Mouse (Mus musculus) liver, embryonic 15.5 days (tissue): ENCODE results near the gene Gm5105. TPM values are rescaled to one million over a fixed set of nuclear protein-coding genes. Genes with fewer than 3 reads are reported as not detected.
A peak's percentile ranks its signal among the peaks of the same experiment; 100 is the strongest.

Source experiments
- ATAC-seq: fragments of 200-750 bp; cut with Nextera tagmentation; 2 replicates; pipeline ENCODE4 v1.8.0; 2017; ENCODE audit warnings: moderate number of reproducible peaks, mild to moderate bottlenecking, moderate library complexity; ENCODE audit not compliant: insufficient read depth
- H3K27ac ChIP-seq: fragments of 300-500 bp; sonication (generic); replicated peaks from 2 replicates; pipeline ENCODE4 v1.5.1; 2015; ENCODE audit warnings: mild to moderate bottlenecking, inconsistent platforms
- H3K27me3 ChIP-seq: fragments of 300-500 bp; sonication (generic); 2 replicates; pipeline ENCODE4 v1.6.1; 2015; ENCODE audit warnings: mild to moderate bottlenecking, inconsistent platforms
- H3K36me3 ChIP-seq: fragments of 300-500 bp; sonication (generic); replicated peaks from 2 replicates; pipeline ENCODE4 v1.6.1; 2015; ENCODE audit warnings: moderate library complexity, mild to moderate bottlenecking, inconsistent platforms
- H3K4me1 ChIP-seq: fragments of 300-500 bp; sonication (generic); replicated peaks from 2 replicates; pipeline ENCODE4 v1.6.1; 2015; ENCODE audit warnings: inconsistent platforms
- H3K4me2 ChIP-seq: fragments of 300-500 bp; sonication (generic); 2 replicates; pipeline ENCODE4 v1.6.1; 2015; ENCODE audit warnings: moderate library complexity, mild to moderate bottlenecking, inconsistent platforms
- H3K4me3 ChIP-seq: fragments of 300-500 bp; sonication (generic); replicated peaks from 2 replicates; pipeline ENCODE4 v1.5.1; 2015; ENCODE audit warnings: mild to moderate bottlenecking, inconsistent platforms
- H3K9ac ChIP-seq: fragments of 300-500 bp; sonication (generic); 2 replicates; pipeline ENCODE4 v1.6.1; 2015; ENCODE audit warnings: moderate library complexity, mild to moderate bottlenecking, inconsistent platforms
- H3K9me3 ChIP-seq: fragments of 300-500 bp; sonication (generic); replicated peaks from 2 replicates; pipeline ENCODE4 v1.6.1; 2016; ENCODE audit warnings: inconsistent platforms
- WGBS: fragments of 180-500 bp; shearing (Covaris S2); methylation state at CpG from one replicate; pipeline ENCODE4 v1.1.7; 2015; ENCODE audit warnings: mixed read lengths; ENCODE audit not compliant: insufficient replicate concordance; 5-methylcytosine and 5-hydroxymethylcytosine counted together
- polyA plus RNA-seq: library from polyadenylated mRNA; unstranded; fragments of >200 nt; fragmentation: Nextera tagmentation; extraction: Ambion mirVana; gene quantifications from 2 replicates; pipeline ENCODE4 v1.2.1, GENCODE M21; 2015

Gm5105 gene
- polyA plus RNA-seq, result 0.09 TPM in 1 of 2 replicates, not detected in the other

DNA sequence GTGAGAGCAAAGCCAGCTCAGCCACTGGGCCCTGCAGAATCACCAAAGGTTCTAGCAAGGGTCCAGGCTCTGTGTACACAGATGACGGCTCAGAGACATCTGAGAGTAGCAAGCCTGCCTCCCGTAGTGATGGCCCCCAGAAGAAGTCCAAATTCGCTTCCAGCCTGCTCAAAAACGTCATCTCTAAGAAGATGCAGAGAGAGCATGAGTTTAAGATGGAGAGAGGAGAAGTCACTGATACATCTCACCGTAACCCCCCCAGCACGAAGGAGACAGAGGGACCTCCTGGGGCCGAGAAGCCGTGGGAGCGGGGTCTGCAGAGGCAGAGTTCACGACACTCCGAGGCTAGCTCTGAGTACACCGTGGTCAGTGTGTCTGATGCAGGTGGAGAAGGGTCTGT lies at the start of gene Gm5105:
Gm5105 (minus strand) TSS at position 101 of the 400 bp plus-strand sequence.
- Histone ChIP-seq H3K4me3 (no peak within 1 kb of the TSS), H3K9me3 (no peaks in the 10 kb centered on the region), H3K27ac (no peak within 1 kb of the TSS), H3K27me3 (no peaks in the 10 kb centered on the region), H3K36me3 (no peaks in the 10 kb centered on the region), H3K4me1 (no peaks in the 10 kb centered on the region), H3K9ac (no peak within 1 kb of the TSS), H3K4me2 (no peak within 1 kb of the TSS)
- 79% methylated on average over 12 of the region's 12 CpGs for WGBS
- ATAC-seq, result no peak

DNA sequence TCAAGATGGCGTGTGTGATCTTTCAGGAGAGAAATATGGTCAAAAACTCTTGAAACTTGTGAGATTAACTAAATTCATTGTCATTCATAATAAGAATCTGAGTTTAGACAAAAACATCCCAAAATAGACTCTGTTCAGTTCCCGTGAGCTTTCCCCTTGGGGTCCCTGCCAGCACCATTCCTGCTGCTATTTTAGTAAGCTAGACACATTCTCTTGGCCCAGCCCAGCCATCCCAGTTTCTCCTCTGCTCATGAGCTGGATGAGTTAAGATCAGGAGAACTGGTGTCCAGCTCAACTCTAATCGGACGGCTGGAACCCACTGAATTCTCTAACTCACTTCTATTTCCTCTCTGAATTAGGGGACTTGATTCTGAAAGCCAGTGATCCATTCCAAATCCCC lies 49.7 kb upstream of the Gm5105 start:
- Histone ChIP-seq H3K9me3 (no peaks in the 10 kb centered on the region), H3K9ac (no peak overlapping the region), H3K4me2 (no peak overlapping the region), H3K27me3 (no peaks in the 10 kb centered on the region), H3K36me3 (0 out of 2 replicates have a peak, but pooled peaks cover 11% of the 10 kb centered on the region), H3K4me1 (no peaks in the 10 kb centered on the region), H3K4me3 (no peak overlapping the region), H3K27ac (no peak overlapping the region)
- ATAC-seq, result no peak
- 73% methylated on average over 4 of the region's 4 CpGs for WGBS

DNA sequence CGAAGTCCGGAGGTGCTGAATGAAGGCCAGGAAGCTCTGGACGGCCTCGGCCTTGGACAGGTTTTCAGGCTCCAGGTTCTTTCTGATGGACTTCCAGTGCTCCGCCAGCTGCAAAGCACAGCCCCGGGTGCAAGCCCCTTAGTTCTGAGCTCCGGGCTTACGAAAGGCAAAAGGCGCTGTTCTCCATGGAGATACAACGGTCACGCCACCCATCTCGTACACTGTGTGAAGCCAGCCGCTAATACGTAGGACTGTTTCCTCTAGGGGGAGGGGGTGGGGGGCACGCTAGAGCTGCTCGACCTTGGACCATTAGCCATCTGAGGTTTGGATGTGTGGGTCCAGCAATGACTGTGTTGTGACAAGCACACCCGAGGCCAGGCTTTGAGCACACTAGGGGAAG lies 46.9 kb upstream of the Gm5105 start:
- ATAC-seq, result no peak

DNA sequence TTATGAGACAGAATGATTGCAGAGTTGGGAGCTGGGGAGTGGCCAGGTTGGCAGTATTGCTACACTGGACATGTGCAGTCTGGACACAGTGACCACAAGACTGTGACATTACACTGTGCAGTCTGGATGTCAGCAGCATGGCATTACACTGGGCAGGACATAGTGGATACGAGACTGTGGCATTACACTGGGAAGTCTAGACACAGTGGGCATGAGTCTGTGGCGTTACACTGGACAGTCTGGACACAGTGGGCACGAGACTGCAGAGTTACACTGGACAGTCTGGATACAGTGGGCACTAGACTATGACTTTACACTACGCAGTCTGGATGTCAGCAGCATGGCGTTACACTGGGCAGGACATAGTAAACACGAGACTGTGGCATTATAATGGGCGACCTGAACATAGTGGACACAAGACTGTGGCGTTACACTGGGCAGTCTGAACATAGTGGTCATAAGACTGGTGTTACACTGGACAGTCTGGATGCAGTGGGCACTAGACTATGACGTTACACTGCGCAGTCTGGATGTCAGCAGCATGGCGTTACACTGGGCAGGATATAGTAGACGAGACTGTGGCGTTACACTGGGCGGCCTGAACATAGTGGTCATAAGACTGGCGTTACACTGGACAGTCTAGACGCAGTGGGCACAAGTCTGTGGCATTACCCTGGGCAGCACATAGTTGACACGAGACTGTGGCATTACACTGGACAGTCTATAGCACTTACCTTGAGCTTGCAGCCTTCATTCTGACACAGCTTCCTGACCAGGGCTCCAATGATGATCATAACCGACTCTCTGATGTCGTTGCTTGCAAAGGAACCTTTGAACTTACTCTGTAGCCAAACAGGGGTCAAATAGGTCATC lies 44.0 kb upstream of the Gm5105 start:
- Histone ChIP-seq H3K27me3 (no peaks in the 10 kb centered on the region), H3K4me2 (no peak overlapping the region), H3K9ac (no peak overlapping the region), H3K36me3 (0 out of 2 replicates have a peak, but pooled peaks cover 11% of the 10 kb centered on the region), H3K4me3 (no peak overlapping the region), H3K4me1 (no peaks in the 10 kb centered on the region), H3K9me3 (no peaks in the 10 kb centered on the region), H3K27ac (no peak overlapping the region)
- WGBS, result 69% methylated on average over 19 of the region's 19 CpGs
- ATAC-seq, result peak; percentile 44

More for the DNA sequence above, 46.9 kb upstream of the Gm5105 start:
- no peaks in the 10 kb centered on the region for H3K4me1 ChIP-seq
- H3K4me3 ChIP-seq, result no peak overlapping the region
- H3K4me2 ChIP-seq, result no peak overlapping the region
- no peak overlapping the region for H3K27ac ChIP-seq
- 78% methylated on average over 17 of the region's 17 CpGs for WGBS
- no peaks in the 10 kb centered on the region for H3K27me3 ChIP-seq
- 0 out of 2 replicates have a peak, but pooled peaks cover 11% of the 10 kb centered on the region for H3K36me3 ChIP-seq
- no peak overlapping the region for H3K9ac ChIP-seq
- H3K9me3 ChIP-seq, result no peaks in the 10 kb centered on the region

DNA sequence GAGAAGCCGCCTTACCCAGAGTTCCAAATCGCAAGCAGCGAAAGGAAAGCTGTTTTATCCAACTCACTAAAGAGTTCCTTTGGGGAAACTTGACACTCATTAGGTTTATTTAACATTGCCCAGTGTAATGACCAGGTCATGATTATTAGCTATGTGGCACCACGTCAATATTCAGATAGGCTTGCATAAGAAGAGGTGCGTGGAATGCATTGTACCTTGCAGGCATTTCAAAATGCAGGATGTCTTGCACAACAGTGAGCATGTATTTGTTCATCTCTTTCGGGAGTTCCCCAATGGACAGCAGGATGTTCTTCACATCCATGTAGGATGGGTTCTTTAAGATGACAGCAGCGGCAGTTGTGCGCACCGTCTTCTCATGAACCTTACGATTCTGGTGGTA lies 39.7 kb upstream of the Gm5105 start:
- no peaks in the 10 kb centered on the region for H3K36me3 ChIP-seq
- no peaks in the 10 kb centered on the region for H3K4me1 ChIP-seq
- no peaks in the 10 kb centered on the region for H3K27me3 ChIP-seq
- WGBS, result 77% methylated on average over 10 of the region's 10 CpGs
- H3K27ac ChIP-seq, result no peak overlapping the region
- ATAC-seq, result no peak
- no peaks in the 10 kb centered on the region for H3K9me3 ChIP-seq
- no peak overlapping the region for H3K9ac ChIP-seq
- H3K4me3 ChIP-seq, result no peak overlapping the region
- H3K4me2 ChIP-seq, result no peak overlapping the region

DNA sequence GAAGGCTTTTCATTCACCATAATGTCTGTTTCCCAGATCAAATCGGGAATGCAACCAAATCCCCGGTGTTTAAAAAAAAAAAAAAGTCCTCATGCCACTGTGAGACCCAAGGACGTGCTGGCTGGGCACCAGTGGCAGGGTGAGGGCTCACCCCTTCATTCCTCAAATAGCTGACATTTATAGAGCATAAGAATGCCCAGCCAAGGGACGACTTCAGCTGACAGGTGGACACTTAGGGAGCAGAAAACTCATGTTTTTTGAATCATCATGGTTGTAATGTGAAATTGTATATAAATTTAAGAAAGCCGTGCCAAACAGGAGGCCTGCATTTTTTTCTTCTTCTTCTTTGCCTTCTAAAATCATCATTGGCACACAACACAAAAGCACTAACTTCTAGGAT lies 37.9 kb upstream of the Gm5105 start:
- Histone ChIP-seq H3K4me2 (no peak overlapping the region), H3K36me3 (no peaks in the 10 kb centered on the region), H3K4me3 (no peak overlapping the region), H3K27me3 (no peaks in the 10 kb centered on the region), H3K27ac (no peak overlapping the region), H3K9ac (no peak overlapping the region), H3K4me1 (no peaks in the 10 kb centered on the region), H3K9me3 (no peaks in the 10 kb centered on the region)
- ATAC-seq, result no peak
- WGBS, result 57% methylated on average over 5 of the region's 5 CpGs

DNA sequence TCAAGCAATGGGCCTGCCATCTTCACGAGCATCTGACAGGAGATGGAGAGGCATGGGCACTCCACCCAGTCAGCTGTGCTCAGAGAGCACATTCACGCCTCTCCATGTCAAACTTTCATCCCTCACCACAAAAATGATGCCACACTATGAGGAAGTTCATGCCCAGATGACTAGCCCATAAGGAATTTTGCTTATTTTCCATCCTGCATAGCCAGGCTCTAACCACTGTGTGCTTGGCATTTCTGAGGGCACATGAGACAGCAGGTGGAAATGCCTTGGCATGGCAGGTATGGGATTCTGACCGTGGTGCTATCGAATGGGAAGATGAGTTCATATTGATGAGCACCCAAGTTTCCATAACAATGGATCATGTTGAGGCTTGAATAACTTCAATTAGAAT lies 36.5 kb upstream of the Gm5105 start:
- ATAC-seq, result no peak
- Histone ChIP-seq H3K27me3 (no peaks in the 10 kb centered on the region), H3K4me1 (no peaks in the 10 kb centered on the region), H3K4me3 (no peak overlapping the region), H3K9me3 (no peaks in the 10 kb centered on the region), H3K27ac (no peak overlapping the region), H3K9ac (no peak overlapping the region), H3K4me2 (no peak overlapping the region), H3K36me3 (no peaks in the 10 kb centered on the region)
- 65% methylated on average over 4 of the region's 4 CpGs for WGBS

DNA sequence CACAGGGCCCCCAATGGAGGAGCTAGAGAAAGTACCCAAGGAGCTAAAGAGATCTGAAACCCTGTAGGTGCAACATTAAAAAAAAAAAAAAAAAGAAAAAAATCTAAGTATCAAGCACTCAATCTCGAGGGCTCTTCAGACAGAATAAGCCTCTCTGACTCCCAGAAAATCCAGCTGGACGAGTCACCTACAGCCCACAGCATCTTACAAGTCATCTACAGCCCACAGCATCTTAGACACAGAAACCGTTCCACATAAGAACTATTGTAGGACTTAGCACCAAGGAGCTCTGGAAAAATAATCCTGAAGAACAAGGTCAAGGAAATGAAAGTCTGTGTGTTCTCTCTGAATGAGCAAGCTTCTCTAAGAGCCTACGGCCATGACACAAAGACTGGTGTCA lies 34.7 kb upstream of the Gm5105 start:
- no peak overlapping the region for H3K4me3 ChIP-seq
- no peaks in the 10 kb centered on the region for H3K36me3 ChIP-seq
- H3K27me3 ChIP-seq, result no peaks in the 10 kb centered on the region
- H3K27ac ChIP-seq, result no peak overlapping the region
- WGBS, result 68% methylated on average over 4 of the region's 4 CpGs
- no peaks in the 10 kb centered on the region for H3K9me3 ChIP-seq
- no peak for ATAC-seq
- H3K4me2 ChIP-seq, result no peak overlapping the region
- H3K4me1 ChIP-seq, result no peaks in the 10 kb centered on the region
- no peak overlapping the region for H3K9ac ChIP-seq

DNA sequence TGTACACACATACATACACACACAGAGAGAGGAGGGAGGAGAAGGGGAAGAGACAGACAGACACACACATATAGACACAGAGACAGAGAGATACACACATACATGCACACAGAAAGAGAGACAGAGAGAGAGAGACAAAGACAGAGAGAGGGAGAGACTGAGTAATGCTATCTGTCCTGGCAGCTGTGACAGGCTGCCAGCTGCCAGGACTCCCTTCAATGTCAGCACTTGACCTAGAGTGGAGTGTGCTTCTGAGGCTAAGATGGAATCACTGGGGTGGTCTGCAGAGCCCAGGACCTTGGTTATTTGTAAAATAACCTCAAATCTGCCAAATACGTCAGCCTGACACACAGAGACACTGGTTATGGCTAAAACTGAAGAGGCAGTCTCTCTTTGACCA lies 30.5 kb upstream of the Gm5105 start:
- no peaks in the 10 kb centered on the region for H3K27me3 ChIP-seq
- no peak overlapping the region for H3K27ac ChIP-seq
- H3K4me3 ChIP-seq, result no peak overlapping the region
- 0 out of 2 replicates have a peak, but pooled peaks cover 5% of the 10 kb centered on the region for H3K36me3 ChIP-seq
- 50% methylated on average over 1 of the region's 1 CpGs for WGBS
- H3K4me2 ChIP-seq, result no peak overlapping the region
- ATAC-seq, result no peak
- H3K4me1 ChIP-seq, result no peaks in the 10 kb centered on the region
- no peak overlapping the region for H3K9ac ChIP-seq
- no peaks in the 10 kb centered on the region for H3K9me3 ChIP-seq

DNA sequence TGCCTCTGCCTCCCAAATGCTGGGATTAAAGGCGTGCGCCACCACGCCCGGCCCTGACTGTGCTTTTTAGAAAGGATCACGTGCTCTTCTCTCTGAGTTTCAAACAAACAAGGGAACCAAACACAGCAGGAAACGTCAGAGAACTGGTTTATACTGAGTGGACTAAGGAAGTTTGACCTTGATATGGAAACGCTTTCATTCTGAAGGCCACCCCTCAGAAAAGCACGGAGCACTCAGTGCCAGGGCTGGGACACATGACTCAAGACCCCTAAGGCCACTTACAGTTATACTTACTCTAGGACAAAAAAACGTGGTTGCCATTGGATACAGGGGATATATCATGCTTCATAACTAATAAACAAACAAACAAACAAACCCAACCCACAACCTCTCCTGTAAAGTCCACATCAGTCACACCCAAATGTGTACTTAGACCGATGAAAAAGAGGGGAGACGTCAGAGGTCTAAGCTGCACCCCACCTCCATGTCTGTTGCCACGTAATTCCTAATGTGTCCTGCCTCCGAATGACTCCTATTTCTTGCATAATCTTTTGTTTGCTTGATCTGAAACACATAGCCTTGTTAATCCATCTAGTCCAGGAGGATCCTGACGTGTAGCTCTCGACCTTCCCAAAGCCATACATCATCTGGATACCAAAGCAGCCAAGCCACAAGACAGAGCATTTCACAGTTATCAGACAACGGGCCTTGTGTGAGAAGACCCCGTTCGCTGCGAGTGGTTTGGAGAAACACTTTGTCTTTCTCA lies 29.3 kb upstream of the Gm5105 start:
- ATAC-seq, result no peak
- Histone ChIP-seq H3K27me3 (no peaks in the 10 kb centered on the region), H3K9ac (no peak overlapping the region), H3K4me1 (no peaks in the 10 kb centered on the region), H3K9me3 (no peaks in the 10 kb centered on the region), H3K36me3 (0 out of 2 replicates have a peak, but pooled peaks cover 5% of the 10 kb centered on the region), H3K4me2 (no peak overlapping the region), H3K4me3 (no peak overlapping the region), H3K27ac (no peak overlapping the region)
- WGBS, result 65% methylated on average over 19 of the region's 19 CpGs

DNA sequence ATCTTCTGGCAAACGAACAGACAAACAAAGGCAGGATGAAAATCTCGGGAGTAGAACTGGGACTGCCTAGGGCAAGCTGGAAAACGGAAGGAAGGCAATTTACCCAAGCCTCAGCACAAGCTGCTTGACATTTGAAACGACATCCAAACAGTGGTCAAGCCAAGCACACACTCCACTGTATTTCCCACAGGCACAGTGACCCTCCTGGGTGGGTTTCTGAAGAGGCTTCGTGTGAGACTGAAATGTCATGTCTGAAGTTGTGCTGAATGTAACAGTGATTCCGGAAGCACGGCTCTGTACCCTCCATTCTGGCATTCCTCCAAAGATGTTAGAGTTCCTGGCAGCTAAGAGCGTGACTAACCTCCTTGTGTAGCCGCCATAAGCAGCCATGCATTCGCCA lies 28.5 kb upstream of the Gm5105 start:
- H3K36me3 ChIP-seq, result 0 out of 2 replicates have a peak, but pooled peaks cover 5% of the 10 kb centered on the region
- no peaks in the 10 kb centered on the region for H3K4me1 ChIP-seq
- ATAC-seq, result no peak
- no peak overlapping the region for H3K27ac ChIP-seq
- H3K4me3 ChIP-seq, result no peak overlapping the region
- no peak overlapping the region for H3K4me2 ChIP-seq
- H3K27me3 ChIP-seq, result no peaks in the 10 kb centered on the region
- H3K9ac ChIP-seq, result no peak overlapping the region
- 66% methylated on average over 10 of the region's 10 CpGs for WGBS
- no peaks in the 10 kb centered on the region for H3K9me3 ChIP-seq
